Mouse (Mus musculus): Measurements from ENCODE around the gene Fem1a.

GRCm38 (mm10) chr17:56266271-56266670, 9.7 kb downstream of the Fem1a start:
- TF ChIP-seq POLR2A (IDR thresholded peaks at IDR 0.05; ENCODE audit: borderline replicate concordance, extremely low read depth, insufficient read depth, insufficient read length, poor library complexity, severe bottlenecking) (no peak), CTCF (IDR thresholded peaks at IDR 0.05; ENCODE audit: borderline replicate concordance, extremely low read depth, insufficient read depth, insufficient read length) (no peak)

Measured in brain, embryonic 14.5 days (tissue).